In the genomic region with DNA sequence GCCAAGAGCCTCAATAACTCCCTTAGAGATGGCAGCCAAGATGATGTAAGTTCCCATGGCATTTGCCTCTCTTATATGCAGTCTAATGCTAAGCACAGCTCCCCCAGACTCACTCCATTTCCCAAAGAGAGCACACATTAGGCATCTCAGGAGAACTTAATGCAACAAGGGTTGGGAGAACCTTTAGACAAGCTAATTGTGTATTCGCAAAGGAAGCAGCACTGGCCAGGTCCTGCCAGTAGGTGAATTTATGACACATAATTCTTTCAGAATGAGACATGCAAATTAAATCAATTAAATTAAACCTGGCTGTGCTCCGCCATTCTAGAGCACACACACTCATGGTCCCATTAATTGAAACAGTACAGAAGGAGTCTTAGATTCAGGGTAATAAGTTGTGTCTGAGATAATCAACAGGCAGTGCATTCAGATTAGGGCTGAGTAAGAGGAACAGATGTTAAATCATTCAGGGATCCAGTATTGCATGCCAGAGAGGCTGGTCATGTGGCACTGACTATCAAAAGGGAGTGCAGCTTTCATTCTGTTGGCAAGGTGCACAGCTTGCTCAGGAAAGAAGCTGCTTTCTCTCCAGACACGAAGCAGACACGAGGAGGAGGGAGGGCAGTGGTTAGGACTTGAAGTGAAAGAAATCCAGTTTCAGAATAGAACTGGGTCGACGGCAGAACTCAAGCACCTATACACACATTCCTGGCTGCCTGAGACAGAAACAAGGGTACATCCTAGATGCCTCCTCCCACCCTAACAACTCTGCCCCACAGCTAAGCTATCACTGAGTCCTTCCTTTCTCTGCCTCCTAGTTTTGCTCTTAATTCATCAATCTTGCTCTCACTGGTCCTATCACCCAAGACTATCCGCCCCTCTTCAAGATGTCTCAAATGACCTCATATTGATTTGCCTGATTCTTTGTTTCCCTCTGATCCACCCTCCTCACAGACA, we compare ENCODE assay signal across 9 mouse cellular contexts.
DNase-seq lines count a peak whose midpoint lies in the region; ATAC-seq lines count a peak whose summit lies in the region.
"Had no signal": no experiment of that assay in that cellular context is flagged by ENCODE, and none has a peak within 500 bp of the region (broad histone marks: within the 10 kb centered on the region; RNA-seq: fewer than 3 reads in every experiment).

No protein-coding gene starts in this region.

- no peak for ATAC-seq in heart, embryonic 12.5 days (ENCODE audit: insufficient number of reproducible peaks, low FRiP score)
- ATAC-seq in erythroid progenitor cell, adult 5-6 weeks (replicated peaks; ENCODE audit: low FRiP score, poor library complexity, severe bottlenecking): no peak

- no peak overlapping the region for H3K27ac ChIP-seq in heart, embryonic 12.5 days (ENCODE audit: poor library complexity, severe bottlenecking)
- H3K27ac ChIP-seq: limb, embryonic 15.5 days had no signal

- H3K27me3 ChIP-seq in heart, embryonic 12.5 days (replicated peaks): no peaks in the 10 kb centered on the region
- H3K27me3 ChIP-seq: limb, embryonic 15.5 days had no signal

- H3K4me3 ChIP-seq in heart, embryonic 12.5 days: no peak overlapping the region
- H3K4me3 ChIP-seq: limb, embryonic 15.5 days had no signal

- H3K9ac ChIP-seq in heart, embryonic 12.5 days: no peak overlapping the region
- H3K9ac ChIP-seq: limb, embryonic 15.5 days had no signal

- WGBS in heart, embryonic 12.5 days: 71% methylated on average over 7 of the region's 7 CpGs

- H3K4me1 ChIP-seq in heart, embryonic 12.5 days (replicated peaks): no peaks in the 10 kb centered on the region
- H3K4me1 ChIP-seq: limb, embryonic 15.5 days had no signal

- intact Hi-C loops in gastrocnemius, postnatal 14 days (cut with DNase I; ENCODE audit: low total_unique reads): no loop called here
- intact Hi-C loops in left cerebral cortex, postnatal 14 days (cut with DNase I): no loop called here

- DNase-seq in heart, adult 18-20 months: peak; percentile 29 to 56
- DNase-seq in adrenal gland, postnatal 10 days: peak; percentile 12
- DNase-seq in gastrocnemius, postnatal 14 days: peak; percentile 26
- DNase-seq in left cerebral cortex, postnatal 14 days (ENCODE audit: low spot score in 2 of 2): peak; percentile 40 to 88
- DNase-seq in cerebellum, postnatal 4 days (ENCODE audit: low spot score in 2 of 2): no peak
- DNase-seq in urinary bladder, postnatal 25 days (ENCODE audit: low spot score): no peak

- H3K4me2 ChIP-seq in heart, embryonic 12.5 days: no peak overlapping the region
- H3K4me2 ChIP-seq: limb, embryonic 15.5 days had no signal

- H3K36me3 ChIP-seq in heart, embryonic 12.5 days: no peaks in the 10 kb centered on the region
- H3K36me3 ChIP-seq: limb, embryonic 15.5 days had no signal

- H3K9me3 ChIP-seq in heart, embryonic 12.5 days (replicated peaks): no peaks in the 10 kb centered on the region
- H3K9me3 ChIP-seq: limb, embryonic 15.5 days had no signal

Comparison
In these comparisons a context has a peak if more than half of its experiments do, and no peak if none do; other contexts are left out.
1. DNase-seq: peak in heart, adult 18-20 months (2 of 2), adrenal gland, postnatal 10 days (single experiment), gastrocnemius, postnatal 14 days (single experiment) and left cerebral cortex, postnatal 14 days (2 of 2); none in cerebellum, postnatal 4 days (0 of 2) and urinary bladder, postnatal 25 days (single experiment).